Mouse (Mus musculus) heart, adult 2 months (tissue): ENCODE measurements at regions not wholly inside any gene's neighbourhood (a gene's known extent, or its start where the extent isn't known, plus 50 kb on each side); places are given as distances from the start of the nearest gene placed in this dataset.

ENCODE experiments used
- CTCF ChIP-seq: fragments of 200-600 bp; IDR thresholded peaks from 2 replicates; pipeline ENCODE4 v1.8.1; 2022; ENCODE audit warnings: antibody characterized with exemption, mild to moderate bottlenecking, moderate library complexity
- POLR2A ChIP-seq: fragments of 200-500 bp; IDR thresholded peaks from 2 replicates; pipeline ENCODE4 v1.6.1; 2011; ENCODE audit warnings: mild to moderate bottlenecking, low read depth, low read length, control low read depth; ENCODE audit not compliant: insufficient read depth

DNA sequence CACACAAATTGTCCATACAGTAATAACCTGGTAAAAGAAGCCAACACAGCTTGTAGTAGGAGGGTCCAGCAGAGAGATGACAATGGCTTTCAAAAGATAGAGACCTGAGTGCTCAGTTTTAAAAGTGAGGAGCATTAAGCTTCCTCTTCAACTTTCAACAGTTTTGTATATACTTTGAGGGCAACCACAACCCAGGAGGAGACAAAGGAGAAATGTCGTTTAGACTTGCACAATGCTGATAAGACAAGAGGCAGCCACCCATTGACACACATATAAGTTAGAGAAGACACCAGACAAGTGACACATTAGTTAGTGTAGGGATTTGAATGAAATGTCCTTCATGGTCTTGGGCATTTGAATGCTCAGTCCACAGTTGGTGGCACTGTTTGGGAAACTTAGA, 147.2 kb upstream of the Tbl1x start:
- no peak for TF ChIP-seq POLR2A
- TF ChIP-seq CTCF = no peak
